Mouse (Mus musculus): ENCODE measurements around the gene Ptges2.

- TF ChIP-seq CTCF (conservative IDR thresholded peaks at IDR 0.05; ENCODE audit: low read length) (no peak), NANOG (IDR thresholded peaks at IDR 0.05; ENCODE audit: borderline replicate concordance, low read length) (peak; percentile 2; the same call in 1 of the 2 replicates), POU5F1 (IDR thresholded peaks at IDR 0.05; ENCODE audit: borderline replicate concordance, low read length) (no peak)
Observed at GRCm38 (mm10) chr2:32455101-32455500, 59.4 kb downstream of the Ptges2 start.

All from E14TG2a.4 (cell line).